Mouse (Mus musculus): ENCODE data around the gene Babam2.

The Babam2 gene

DNA sequence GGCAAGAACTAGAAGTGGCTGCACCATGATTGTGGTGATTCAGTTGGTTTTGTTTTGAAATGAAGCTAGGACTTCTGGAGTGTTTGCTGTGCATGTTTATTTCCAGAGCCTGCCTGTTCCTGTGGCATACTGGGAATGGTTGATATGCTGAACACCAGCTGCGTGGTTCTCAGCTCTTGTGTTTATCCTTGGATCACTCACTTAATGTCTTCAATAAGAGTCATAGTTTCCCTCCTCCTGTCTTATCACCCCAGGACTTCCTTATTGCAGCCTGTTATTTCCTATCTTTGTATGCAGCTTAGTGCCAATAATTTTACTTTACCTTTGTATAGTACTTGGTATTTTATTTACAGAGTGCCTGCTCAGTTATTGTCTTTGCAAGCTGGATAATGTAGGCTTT lies 223.4 kb downstream of the Babam2 start:
- no peaks in the 10 kb centered on the region for H3K36me3 ChIP-seq (ENCODE audit: control insufficient read depth, insufficient read depth, low read length, poor library complexity, severe bottlenecking)
- H3K27me3 ChIP-seq (ENCODE audit: control insufficient read depth, insufficient read depth, low read length, poor library complexity, severe bottlenecking): no peaks in the 10 kb centered on the region
- no peak for DNase-seq (ENCODE audit: low read depth, low spot score)

DNA sequence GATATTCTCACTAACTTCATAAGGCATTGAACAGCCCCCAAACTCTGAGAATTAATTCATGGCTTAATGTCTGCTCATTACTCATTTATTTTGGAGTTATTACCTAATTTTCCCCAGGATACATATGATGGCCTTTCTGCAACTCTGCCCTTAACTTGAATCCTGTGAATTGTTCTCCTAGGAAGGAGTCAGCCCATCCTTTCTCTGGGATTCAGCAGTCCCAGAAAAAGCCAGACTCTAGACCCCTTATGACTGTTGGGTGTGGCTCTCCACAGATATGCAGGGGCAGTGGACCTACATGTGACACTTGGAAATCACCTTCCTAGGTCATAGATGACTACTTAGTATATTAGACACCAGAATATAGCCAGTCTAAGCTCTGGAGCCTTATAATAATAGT lies 226.6 kb downstream of the Babam2 start:
- Histone ChIP-seq H3K36me3 (ENCODE audit: control insufficient read depth, insufficient read depth, low read length, poor library complexity, severe bottlenecking) (no peaks in the 10 kb centered on the region), H3K27me3 (ENCODE audit: control insufficient read depth, insufficient read depth, low read length, poor library complexity, severe bottlenecking) (no peaks in the 10 kb centered on the region)
- DNase-seq (ENCODE audit: low read depth, low spot score): no peak

DNA sequence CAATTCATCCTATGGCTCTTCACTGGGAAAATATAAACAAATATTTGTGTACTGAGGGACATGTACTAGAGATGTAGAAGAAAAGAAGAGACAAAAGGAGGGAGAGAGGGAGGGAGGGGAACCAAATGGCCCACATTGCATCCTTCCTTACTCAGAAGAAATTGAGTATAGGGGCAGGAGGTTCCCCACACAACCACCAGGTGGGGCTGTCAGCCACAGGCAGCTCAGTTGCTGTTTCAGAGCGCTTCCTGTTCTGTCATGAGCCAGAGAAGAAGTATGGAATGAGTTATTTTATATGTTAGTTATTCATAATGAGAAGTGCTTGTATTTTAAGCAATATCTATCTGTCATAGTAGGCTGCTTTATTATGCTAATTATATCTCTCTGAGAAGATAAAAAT lies 229.1 kb downstream of the Babam2 start:
- no peaks in the 10 kb centered on the region for H3K27me3 ChIP-seq (ENCODE audit: control insufficient read depth, insufficient read depth, low read length, poor library complexity, severe bottlenecking)
- DNase-seq (ENCODE audit: low read depth, low spot score): peak; percentile 45
- no peaks in the 10 kb centered on the region for H3K36me3 ChIP-seq (ENCODE audit: control insufficient read depth, insufficient read depth, low read length, poor library complexity, severe bottlenecking)

DNA sequence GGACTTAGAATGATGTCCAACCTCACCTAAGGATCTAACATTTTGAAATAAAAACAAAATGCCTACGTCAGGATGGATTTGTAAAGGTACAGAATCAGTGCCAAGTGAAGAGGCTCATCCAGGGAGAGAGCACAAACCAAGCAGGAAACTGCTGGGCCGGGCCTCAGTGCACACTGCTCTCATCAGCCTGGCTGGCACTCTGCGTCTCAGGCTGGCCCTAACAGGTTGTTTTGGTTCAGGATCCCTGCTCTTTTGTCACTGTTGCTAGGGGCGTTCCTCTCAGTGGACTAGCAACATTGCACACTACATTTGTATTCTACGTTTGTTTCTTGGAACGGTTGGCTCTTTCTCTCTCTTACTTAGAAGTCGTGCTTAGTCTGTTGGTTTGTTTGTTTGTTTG lies 231.5 kb downstream of the Babam2 start:
- no peak for DNase-seq (ENCODE audit: low read depth, low spot score)
- Histone ChIP-seq H3K36me3 (ENCODE audit: control insufficient read depth, insufficient read depth, low read length, poor library complexity, severe bottlenecking) (no peaks in the 10 kb centered on the region), H3K27me3 (ENCODE audit: control insufficient read depth, insufficient read depth, low read length, poor library complexity, severe bottlenecking) (no peaks in the 10 kb centered on the region)

DNA sequence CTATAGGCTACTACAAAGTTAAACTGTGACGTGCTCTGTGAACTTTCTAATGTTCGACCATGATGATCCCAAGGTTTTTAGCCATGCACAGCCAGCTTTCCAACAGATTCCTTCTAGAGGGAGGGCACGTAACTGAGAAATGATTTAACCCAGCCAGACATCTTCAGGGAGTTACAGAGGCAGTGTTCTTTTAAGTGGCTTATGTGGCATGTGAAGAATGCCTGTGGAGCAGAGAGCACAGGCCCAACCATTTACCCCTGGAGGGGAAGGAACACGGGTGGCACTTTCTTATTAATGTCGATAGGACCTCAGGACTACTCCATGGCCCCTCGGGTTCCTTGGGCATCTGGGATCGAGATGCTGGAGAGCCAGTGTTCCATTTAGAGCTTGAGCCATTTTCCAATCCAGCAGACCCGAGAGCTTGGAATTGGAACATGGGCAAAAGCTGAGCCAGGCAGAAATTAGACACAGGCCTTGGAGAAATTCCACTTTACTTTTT lies 233.7 kb downstream of the Babam2 start:
- DNase-seq (ENCODE audit: low read depth, low spot score): no peak

DNA sequence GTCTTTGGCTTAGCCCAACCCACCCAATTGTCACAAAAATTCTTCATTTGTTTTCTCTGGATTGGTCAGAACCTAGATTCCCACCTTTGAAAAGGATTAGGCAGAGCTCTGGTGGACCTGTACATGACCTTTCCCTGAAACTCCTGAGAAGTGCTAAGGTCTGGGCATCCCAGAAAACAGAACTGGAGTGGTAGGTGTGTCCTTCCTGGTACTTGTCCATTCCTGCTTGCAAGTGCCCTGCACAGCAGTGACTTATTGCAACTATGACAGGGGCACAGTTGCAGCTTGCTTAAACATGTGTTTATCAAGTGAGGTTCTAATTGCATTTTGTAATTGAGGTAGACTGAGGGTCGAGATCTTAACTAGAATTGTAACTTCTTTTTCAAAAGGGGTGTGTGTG lies 234.2 kb downstream of the Babam2 start:
- Histone ChIP-seq H3K27me3 (ENCODE audit: control insufficient read depth, insufficient read depth, low read length, poor library complexity, severe bottlenecking) (no peaks in the 10 kb centered on the region), H3K36me3 (ENCODE audit: control insufficient read depth, insufficient read depth, low read length, poor library complexity, severe bottlenecking) (no peaks in the 10 kb centered on the region)
- DNase-seq (ENCODE audit: low read depth, low spot score): no peak

More for the DNA sequence above, 233.7 kb downstream of the Babam2 start:
- Histone ChIP-seq H3K27me3 (ENCODE audit: control insufficient read depth, insufficient read depth, low read length, poor library complexity, severe bottlenecking) (no peaks in the 10 kb centered on the region), H3K36me3 (ENCODE audit: control insufficient read depth, insufficient read depth, low read length, poor library complexity, severe bottlenecking) (no peaks in the 10 kb centered on the region)

DNA sequence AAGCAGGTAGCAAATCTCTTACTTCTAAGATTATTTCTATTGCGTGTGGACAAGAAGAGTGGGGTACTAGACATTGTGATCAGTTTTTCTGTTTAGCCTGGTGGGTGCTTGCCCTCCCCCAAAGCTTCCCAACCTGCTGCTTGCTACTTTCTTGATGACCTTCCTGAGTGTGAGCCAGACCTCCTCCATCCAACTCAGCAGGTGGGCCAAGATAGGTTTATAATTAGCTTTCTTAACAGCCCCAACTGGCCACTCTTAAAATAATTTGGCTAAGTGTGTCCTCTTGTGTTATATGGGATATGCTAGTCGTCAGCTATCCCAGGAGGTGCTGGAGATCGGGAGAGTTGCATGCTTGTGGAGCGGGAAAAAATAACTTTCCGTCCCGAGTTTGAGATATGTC lies 235.8 kb downstream of the Babam2 start:
- H3K27me3 ChIP-seq (ENCODE audit: control insufficient read depth, insufficient read depth, low read length, poor library complexity, severe bottlenecking): no peaks in the 10 kb centered on the region
- DNase-seq (ENCODE audit: low read depth, low spot score): no peak
- no peaks in the 10 kb centered on the region for H3K36me3 ChIP-seq (ENCODE audit: control insufficient read depth, insufficient read depth, low read length, poor library complexity, severe bottlenecking)

DNA sequence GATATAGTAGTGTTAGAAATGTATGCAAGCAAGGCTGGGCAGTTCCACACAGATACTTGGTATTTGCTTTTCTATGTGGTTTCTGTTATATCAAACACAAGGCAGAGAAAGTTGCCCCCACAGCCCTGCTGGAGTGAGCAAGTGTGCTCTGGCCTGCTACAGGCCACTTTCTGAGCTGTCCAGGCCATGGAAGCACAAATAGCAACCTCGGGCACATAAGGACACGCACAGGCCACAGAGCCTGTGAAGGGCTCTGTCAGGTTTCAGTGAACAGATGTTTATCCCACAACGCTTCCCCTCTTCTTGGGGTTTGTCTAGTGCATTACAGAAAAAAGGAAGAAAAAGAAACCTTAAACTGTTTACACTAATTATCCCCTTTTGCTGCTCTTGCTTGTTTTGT lies 236.9 kb downstream of the Babam2 start:
- no peaks in the 10 kb centered on the region for H3K27me3 ChIP-seq (ENCODE audit: control insufficient read depth, insufficient read depth, low read length, poor library complexity, severe bottlenecking)
- no peak for DNase-seq (ENCODE audit: low read depth, low spot score)
- H3K36me3 ChIP-seq (ENCODE audit: control insufficient read depth, insufficient read depth, low read length, poor library complexity, severe bottlenecking): no peaks in the 10 kb centered on the region

DNA sequence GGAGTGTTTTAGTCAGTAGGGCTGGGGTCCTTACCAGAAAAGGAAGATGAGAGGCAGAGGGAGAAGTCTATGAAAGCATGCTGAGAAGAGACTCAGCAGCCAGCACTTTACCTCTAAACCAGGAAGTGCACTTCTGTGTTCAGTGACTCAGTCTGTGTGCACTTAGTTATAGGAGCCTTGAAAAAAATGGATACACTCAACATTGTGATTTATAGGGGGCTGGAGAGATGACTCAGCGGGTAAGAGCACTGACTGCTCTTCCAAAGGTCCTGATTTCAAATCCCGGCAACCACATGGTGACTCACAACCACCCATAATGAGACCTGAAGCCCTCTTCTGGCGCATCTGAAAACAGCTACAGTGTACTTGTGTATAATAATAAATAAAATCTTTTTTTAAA lies 238.5 kb downstream of the Babam2 start:
- Histone ChIP-seq H3K27me3 (ENCODE audit: control insufficient read depth, insufficient read depth, low read length, poor library complexity, severe bottlenecking) (no peaks in the 10 kb centered on the region), H3K36me3 (ENCODE audit: control insufficient read depth, insufficient read depth, low read length, poor library complexity, severe bottlenecking) (no peaks in the 10 kb centered on the region)
- no peak for DNase-seq (ENCODE audit: low read depth, low spot score)

DNA sequence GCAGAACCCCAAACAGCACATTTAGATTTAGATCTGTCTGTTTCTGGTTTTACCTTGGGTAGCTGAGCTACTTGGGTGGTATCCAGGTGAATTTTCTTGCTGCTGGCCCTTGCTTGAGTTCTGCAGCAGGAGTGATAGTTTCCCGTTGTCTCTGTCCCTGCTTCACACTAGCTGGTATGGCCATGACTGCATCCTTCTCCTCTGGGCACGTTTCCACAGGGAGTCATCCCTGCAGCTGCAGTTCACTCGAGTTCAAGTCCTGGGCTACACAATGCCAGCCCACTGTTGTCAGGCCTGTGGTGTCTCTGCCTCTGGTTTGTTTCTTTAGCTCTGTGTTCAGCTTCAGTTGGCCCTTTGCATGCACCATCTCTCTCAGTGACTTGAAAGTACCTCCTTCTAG lies 239.0 kb downstream of the Babam2 start:
- H3K27me3 ChIP-seq (ENCODE audit: control insufficient read depth, insufficient read depth, low read length, poor library complexity, severe bottlenecking): no peaks in the 10 kb centered on the region
- no peak for DNase-seq (ENCODE audit: low read depth, low spot score)
- H3K36me3 ChIP-seq (ENCODE audit: control insufficient read depth, insufficient read depth, low read length, poor library complexity, severe bottlenecking): no peaks in the 10 kb centered on the region

DNA sequence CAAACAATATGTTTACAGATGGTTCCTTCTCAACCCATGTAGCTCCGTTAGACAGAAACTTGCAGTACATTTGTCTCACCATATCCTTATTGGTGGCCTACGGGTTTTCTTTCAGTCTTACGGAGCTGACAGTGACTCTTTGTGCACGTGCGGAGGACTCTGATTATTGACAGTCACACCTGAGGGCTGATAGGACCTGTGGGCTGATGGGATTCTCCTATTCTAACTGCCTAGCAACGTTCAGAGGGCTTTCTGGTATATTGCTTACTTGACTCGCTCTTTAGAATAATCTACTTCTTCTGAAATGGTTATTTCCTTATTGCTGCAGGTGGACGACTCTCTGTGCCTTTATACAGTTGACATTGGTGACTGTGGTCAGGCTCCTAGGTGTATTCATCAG lies 243.4 kb downstream of the Babam2 start:
- H3K36me3 ChIP-seq (ENCODE audit: control insufficient read depth, insufficient read depth, low read length, poor library complexity, severe bottlenecking): no peaks in the 10 kb centered on the region
- H3K27me3 ChIP-seq (ENCODE audit: control insufficient read depth, insufficient read depth, low read length, poor library complexity, severe bottlenecking): no peaks in the 10 kb centered on the region
- no peak for DNase-seq (ENCODE audit: low read depth, low spot score)

DNA sequence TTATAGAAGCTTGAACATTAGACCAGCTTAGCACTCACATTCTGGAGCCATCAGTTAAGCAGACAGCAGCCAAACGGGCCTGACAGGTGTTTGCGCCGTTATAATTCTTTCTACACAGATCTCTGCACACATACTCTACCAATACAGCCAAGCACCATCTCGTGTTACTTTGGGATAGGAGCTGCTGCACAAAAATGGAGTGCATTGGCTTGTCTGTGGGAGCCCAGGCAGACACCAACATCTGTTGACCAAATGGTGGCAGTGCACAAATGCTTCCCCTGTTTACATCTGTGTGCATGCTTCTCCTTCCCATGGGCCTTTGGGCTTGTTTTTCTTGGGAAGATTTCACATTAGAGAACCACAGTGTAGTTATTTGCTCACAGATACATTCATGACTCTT lies 249.7 kb downstream of the Babam2 start:
- H3K36me3 ChIP-seq (ENCODE audit: control insufficient read depth, insufficient read depth, low read length, poor library complexity, severe bottlenecking): no peaks in the 10 kb centered on the region
- DNase-seq (ENCODE audit: low read depth, low spot score): no peak
- H3K27me3 ChIP-seq (ENCODE audit: control insufficient read depth, insufficient read depth, low read length, poor library complexity, severe bottlenecking): no peaks in the 10 kb centered on the region

DNA sequence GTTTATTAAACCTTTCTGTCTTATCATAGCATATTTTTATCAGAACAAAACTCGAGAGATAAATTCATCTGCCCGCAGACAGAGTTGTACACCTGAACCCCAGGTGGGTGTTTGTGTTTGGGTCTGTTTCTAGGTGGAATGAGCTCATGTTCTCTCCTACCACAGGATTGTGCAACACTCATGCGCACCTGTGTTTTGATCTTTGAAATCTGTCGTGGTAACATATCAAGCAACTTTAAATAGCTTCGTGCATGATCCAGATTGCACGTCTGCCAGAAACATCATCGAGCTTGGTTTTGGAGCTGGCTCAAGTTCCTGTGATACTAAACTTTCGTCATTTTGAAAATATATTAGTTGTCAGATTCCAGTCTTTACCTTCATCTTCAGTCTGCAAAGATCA lies 251.9 kb downstream of the Babam2 start:
- DNase-seq (ENCODE audit: low read depth, low spot score): no peak
- H3K27me3 ChIP-seq (ENCODE audit: control insufficient read depth, insufficient read depth, low read length, poor library complexity, severe bottlenecking): no peaks in the 10 kb centered on the region
- no peaks in the 10 kb centered on the region for H3K36me3 ChIP-seq (ENCODE audit: control insufficient read depth, insufficient read depth, low read length, poor library complexity, severe bottlenecking)

DNA sequence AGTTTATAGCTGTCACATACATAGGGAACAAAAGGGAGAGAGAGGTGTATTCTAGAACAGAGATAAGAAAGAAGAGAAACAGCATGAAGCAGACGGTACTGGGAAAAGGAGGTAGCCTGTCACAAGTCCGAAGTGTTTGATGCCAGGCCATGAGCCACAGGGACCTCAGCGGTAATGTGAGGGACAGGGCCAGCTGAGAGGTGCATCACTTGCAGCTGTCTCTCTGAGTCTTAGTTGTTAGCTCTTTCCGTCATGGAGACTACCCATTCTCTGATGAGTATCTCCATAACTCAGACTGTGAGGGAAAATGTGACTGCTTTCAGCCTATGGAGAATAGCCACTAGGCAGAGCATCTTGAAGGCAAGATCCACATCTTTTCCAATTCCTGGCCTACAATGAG lies 253.0 kb downstream of the Babam2 start:
- Histone ChIP-seq H3K27me3 (ENCODE audit: control insufficient read depth, insufficient read depth, low read length, poor library complexity, severe bottlenecking) (no peaks in the 10 kb centered on the region), H3K36me3 (ENCODE audit: control insufficient read depth, insufficient read depth, low read length, poor library complexity, severe bottlenecking) (no peaks in the 10 kb centered on the region)
- no peak for DNase-seq (ENCODE audit: low read depth, low spot score)

DNA sequence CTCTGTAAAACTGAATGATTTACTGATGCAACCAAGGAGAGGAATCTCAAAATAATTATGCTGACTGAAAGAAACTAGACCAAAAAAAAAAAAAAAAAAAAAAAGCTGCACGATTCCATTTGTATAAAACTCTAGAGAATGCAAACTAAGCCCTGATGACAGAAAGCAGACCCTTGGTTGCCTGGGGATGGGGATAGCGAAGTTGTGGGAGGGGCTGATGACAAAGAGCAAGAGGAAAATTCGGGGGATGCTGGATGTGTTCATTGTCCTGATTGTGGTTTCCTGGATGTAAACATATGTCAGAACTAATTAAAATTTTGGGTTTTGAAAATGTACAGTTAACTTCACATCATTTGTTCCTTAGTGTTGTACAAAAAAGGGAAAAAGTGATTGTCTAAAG lies 257.7 kb downstream of the Babam2 start:
- Histone ChIP-seq H3K36me3 (ENCODE audit: control insufficient read depth, insufficient read depth, low read length, poor library complexity, severe bottlenecking) (no peaks in the 10 kb centered on the region), H3K27me3 (ENCODE audit: control insufficient read depth, insufficient read depth, low read length, poor library complexity, severe bottlenecking) (no peaks in the 10 kb centered on the region)
- no peak for DNase-seq (ENCODE audit: low read depth, low spot score)

DNA sequence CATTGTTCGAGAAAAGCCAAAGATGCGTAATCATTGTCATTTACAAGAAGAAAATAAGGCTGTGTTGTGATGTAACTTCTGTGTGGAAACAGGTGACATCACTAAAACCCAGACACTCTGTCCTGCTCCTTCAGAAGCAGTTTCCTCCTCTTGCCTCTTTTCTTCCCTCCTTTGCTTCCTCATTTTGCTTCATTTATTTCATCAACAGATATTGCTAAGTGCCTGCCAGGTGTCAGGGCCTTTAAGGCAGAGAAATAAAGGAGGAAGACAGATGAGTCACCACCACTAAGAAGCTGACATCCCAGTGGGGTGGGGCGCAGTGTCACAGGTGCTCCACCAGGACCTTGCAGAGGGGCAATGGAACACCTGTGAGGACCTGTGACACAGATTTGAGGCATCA lies 258.9 kb downstream of the Babam2 start:
- Histone ChIP-seq H3K27me3 (ENCODE audit: control insufficient read depth, insufficient read depth, low read length, poor library complexity, severe bottlenecking) (no peaks in the 10 kb centered on the region), H3K36me3 (ENCODE audit: control insufficient read depth, insufficient read depth, low read length, poor library complexity, severe bottlenecking) (no peaks in the 10 kb centered on the region)
- DNase-seq (ENCODE audit: low read depth, low spot score): no peak
